Mouse (Mus musculus) E14TG2a.4 (cell line): Measurements from ENCODE around the gene Mrpl4.

Experiments used
- H3K27me3 ChIP-seq: 2 replicates; pipeline ENCODE4 v1.6.1; 2014; ENCODE audit warnings: low read length, control low read depth; ENCODE audit not compliant: insufficient read depth
- H3K36me3 ChIP-seq: 2 replicates; pipeline ENCODE4 v1.6.1; 2014; ENCODE audit warnings: low read length, control low read depth; ENCODE audit not compliant: insufficient read depth
- H3K4me1 ChIP-seq: replicated peaks from 2 replicates; pipeline ENCODE4 v1.6.1; 2014; ENCODE audit warnings: low read depth, low read length, control low read depth
- H3K4me3 ChIP-seq: replicated peaks from 2 replicates; pipeline ENCODE4 v1.5.1; 2014; ENCODE audit warnings: mild to moderate bottlenecking, low read length
- H3K9me3 ChIP-seq: 2 replicates; pipeline ENCODE4 v1.6.1; 2014; ENCODE audit warnings: low read length, control low read depth
- CTCF ChIP-seq: conservative IDR thresholded peaks from 2 replicates; pipeline ENCODE4 v1.5.1; 2014; ENCODE audit warnings: low read length
- NANOG ChIP-seq: IDR thresholded peaks from 2 replicates; pipeline ENCODE4 v1.6.1; 2014; ENCODE audit warnings: borderline replicate concordance, low read length, mixed read lengths
- POU5F1 ChIP-seq: IDR thresholded peaks from 2 replicates; pipeline ENCODE4 v1.6.1; 2014; ENCODE audit warnings: low read length, borderline replicate concordance

The Mrpl4 gene

DNA sequence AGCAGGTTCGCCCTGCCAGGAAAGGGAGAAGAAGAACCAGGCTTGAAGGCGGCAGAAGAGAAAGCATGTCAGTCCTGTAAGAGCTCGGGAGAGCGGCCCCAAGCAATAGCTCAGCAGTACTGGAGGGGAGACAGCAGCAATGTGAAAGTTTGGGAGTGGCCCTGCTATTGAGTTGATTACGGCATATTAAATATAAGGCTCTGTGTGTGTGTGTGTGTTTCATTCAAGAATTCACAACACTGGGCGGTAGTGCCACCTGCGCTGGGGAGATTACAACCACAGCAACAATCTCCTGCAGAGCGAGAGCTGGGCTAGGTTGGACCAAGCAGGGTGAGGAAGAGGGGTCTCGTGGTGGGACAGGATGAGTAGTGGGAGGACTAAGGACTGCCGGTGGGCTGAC, 49.0 kb downstream of the Mrpl4 start:
- TF ChIP-seq POU5F1 (no peak), NANOG (no peak), CTCF (no peak)
- peaks cover 20% of the 10 kb centered on the region for H3K27me3 ChIP-seq

More for the DNA sequence above, 49.0 kb downstream of the Mrpl4 start:
- no peaks in the 10 kb centered on the region for H3K4me1 ChIP-seq
- no peaks in the 10 kb centered on the region for H3K9me3 ChIP-seq
- no peaks in the 10 kb centered on the region for H3K36me3 ChIP-seq
- no peak overlapping the region for H3K4me3 ChIP-seq
